Mouse (Mus musculus): ENCODE data around the gene Cox4i2. TPM values are rescaled to one million over a fixed set of nuclear protein-coding genes. Genes with fewer than 3 reads are reported as not detected.

The Cox4i2 gene
- polyA plus RNA-seq, 1 experiment, result 0.32 TPM

- H3K4me3 ChIP-seq (ENCODE audit: control insufficient read depth, low read depth, low read length), result peak overlapping the region; percentile 90
- peaks cover 4% of the 10 kb centered on the region; the same call in 1 of the 2 replicates for H3K36me3 ChIP-seq (ENCODE audit: control insufficient read depth, insufficient read depth, low read length)
- TF ChIP-seq CTCF (IDR thresholded peaks at IDR 0.05; ENCODE audit: control insufficient read depth, insufficient read depth, insufficient replicate concordance, low read depth, low read length) (no peak), POLR2A (IDR thresholded peaks at IDR 0.05; ENCODE audit: control insufficient read depth, low read depth, low read length) (no peak)
- no peaks in the 10 kb centered on the region for H3K27me3 ChIP-seq (ENCODE audit: control insufficient read depth, insufficient read depth, low read length)
- peak overlapping the region; percentile 55 for H3K27ac ChIP-seq (ENCODE audit: control insufficient read depth, insufficient read depth, low read depth, low read length)
- H3K4me1 ChIP-seq (ENCODE audit: control insufficient read depth, insufficient read depth, low read length), result peaks cover 19% of the 10 kb centered on the region
Measured at GRCm38 (mm10) chr2:152781031-152781711, 27.2 kb downstream of the Cox4i2 start.

GRCm38 (mm10) chr2:152782656-152783055 is 28.7 kb downstream of the Cox4i2 start:
- Histone ChIP-seq H3K36me3 (ENCODE audit: control insufficient read depth, insufficient read depth, low read length) (peaks cover 4% of the 10 kb centered on the region; the same call in 1 of the 2 replicates), H3K4me3 (ENCODE audit: control insufficient read depth, low read depth, low read length) (no peak overlapping the region), H3K27ac (ENCODE audit: control insufficient read depth, insufficient read depth, low read depth, low read length) (no peak overlapping the region), H3K27me3 (ENCODE audit: control insufficient read depth, insufficient read depth, low read length) (no peaks in the 10 kb centered on the region), H3K4me1 (ENCODE audit: control insufficient read depth, insufficient read depth, low read length) (peaks cover 19% of the 10 kb centered on the region)
- no peak for TF ChIP-seq CTCF (IDR thresholded peaks at IDR 0.05; ENCODE audit: control insufficient read depth, insufficient read depth, insufficient replicate concordance, low read depth, low read length)
- no peak for TF ChIP-seq POLR2A (IDR thresholded peaks at IDR 0.05; ENCODE audit: control insufficient read depth, low read depth, low read length)

GRCm38 (mm10) chr2:152783241-152783640 is 29.3 kb downstream of the Cox4i2 start:
- H3K27ac ChIP-seq (ENCODE audit: control insufficient read depth, insufficient read depth, low read depth, low read length), result no peak overlapping the region
- no peaks in the 10 kb centered on the region for H3K27me3 ChIP-seq (ENCODE audit: control insufficient read depth, insufficient read depth, low read length)
- H3K4me1 ChIP-seq (ENCODE audit: control insufficient read depth, insufficient read depth, low read length), result peaks cover 19% of the 10 kb centered on the region
- H3K36me3 ChIP-seq (ENCODE audit: control insufficient read depth, insufficient read depth, low read length), result peaks cover 4% of the 10 kb centered on the region; the same call in 1 of the 2 replicates
- H3K4me3 ChIP-seq (ENCODE audit: control insufficient read depth, low read depth, low read length), result no peak overlapping the region
- no peak for TF ChIP-seq CTCF (IDR thresholded peaks at IDR 0.05; ENCODE audit: control insufficient read depth, insufficient read depth, insufficient replicate concordance, low read depth, low read length)
- no peak for TF ChIP-seq POLR2A (IDR thresholded peaks at IDR 0.05; ENCODE audit: control insufficient read depth, low read depth, low read length)

GRCm38 (mm10) chr2:152784640-152785039 is 30.7 kb downstream of the Cox4i2 start:
- Histone ChIP-seq H3K36me3 (ENCODE audit: control insufficient read depth, insufficient read depth, low read length) (peaks cover 4% of the 10 kb centered on the region; the same call in 1 of the 2 replicates), H3K4me1 (ENCODE audit: control insufficient read depth, insufficient read depth, low read length) (peaks cover 21% of the 10 kb centered on the region), H3K27me3 (ENCODE audit: control insufficient read depth, insufficient read depth, low read length) (no peaks in the 10 kb centered on the region), H3K27ac (ENCODE audit: control insufficient read depth, insufficient read depth, low read depth, low read length) (peak overlapping the region; percentile 70), H3K4me3 (ENCODE audit: control insufficient read depth, low read depth, low read length) (no peak overlapping the region)
- TF ChIP-seq POLR2A (IDR thresholded peaks at IDR 0.05; ENCODE audit: control insufficient read depth, low read depth, low read length), result no peak
- TF ChIP-seq CTCF (IDR thresholded peaks at IDR 0.05; ENCODE audit: control insufficient read depth, insufficient read depth, insufficient replicate concordance, low read depth, low read length), result no peak

GRCm38 (mm10) chr2:152785446-152786350 is 31.7 kb downstream of the Cox4i2 start:
- no peak; the same call in 1 of the 2 replicates for TF ChIP-seq POLR2A (IDR thresholded peaks at IDR 0.05; ENCODE audit: control insufficient read depth, low read depth, low read length)
- no peak for TF ChIP-seq CTCF (IDR thresholded peaks at IDR 0.05; ENCODE audit: control insufficient read depth, insufficient read depth, insufficient replicate concordance, low read depth, low read length)
- no peak overlapping the region for H3K4me3 ChIP-seq (ENCODE audit: control insufficient read depth, low read depth, low read length)
- H3K36me3 ChIP-seq (ENCODE audit: control insufficient read depth, insufficient read depth, low read length), result peaks cover 1% of the 10 kb centered on the region; the same call in 1 of the 2 replicates
- H3K27ac ChIP-seq (ENCODE audit: control insufficient read depth, insufficient read depth, low read depth, low read length), result peak overlapping the region; percentile 70
- peaks cover 18% of the 10 kb centered on the region for H3K4me1 ChIP-seq (ENCODE audit: control insufficient read depth, insufficient read depth, low read length)
- H3K27me3 ChIP-seq (ENCODE audit: control insufficient read depth, insufficient read depth, low read length), result no peaks in the 10 kb centered on the region

- Histone ChIP-seq H3K27ac (ENCODE audit: control insufficient read depth, insufficient read depth, low read depth, low read length) (no peak overlapping the region), H3K27me3 (ENCODE audit: control insufficient read depth, insufficient read depth, low read length) (no peaks in the 10 kb centered on the region), H3K4me1 (ENCODE audit: control insufficient read depth, insufficient read depth, low read length) (peaks cover 6% of the 10 kb centered on the region), H3K4me3 (ENCODE audit: control insufficient read depth, low read depth, low read length) (no peak overlapping the region), H3K36me3 (ENCODE audit: control insufficient read depth, insufficient read depth, low read length) (no peaks in the 10 kb centered on the region; the same call in 1 of the 2 replicates)
- no peak for TF ChIP-seq POLR2A (IDR thresholded peaks at IDR 0.05; ENCODE audit: control insufficient read depth, low read depth, low read length)
- TF ChIP-seq CTCF (IDR thresholded peaks at IDR 0.05; ENCODE audit: control insufficient read depth, insufficient read depth, insufficient replicate concordance, low read depth, low read length), result no peak
Measured at GRCm38 (mm10) chr2:152787136-152787535, 33.2 kb downstream of the Cox4i2 start.

- H3K27ac ChIP-seq (ENCODE audit: control insufficient read depth, insufficient read depth, low read depth, low read length), result no peak overlapping the region
- peaks cover 6% of the 10 kb centered on the region for H3K4me1 ChIP-seq (ENCODE audit: control insufficient read depth, insufficient read depth, low read length)
- no peak overlapping the region for H3K4me3 ChIP-seq (ENCODE audit: control insufficient read depth, low read depth, low read length)
- H3K27me3 ChIP-seq (ENCODE audit: control insufficient read depth, insufficient read depth, low read length), result no peaks in the 10 kb centered on the region
- TF ChIP-seq POLR2A (IDR thresholded peaks at IDR 0.05; ENCODE audit: control insufficient read depth, low read depth, low read length), result no peak
- no peak for TF ChIP-seq CTCF (IDR thresholded peaks at IDR 0.05; ENCODE audit: control insufficient read depth, insufficient read depth, insufficient replicate concordance, low read depth, low read length)
- peaks cover 1% of the 10 kb centered on the region; the same call in 1 of the 2 replicates for H3K36me3 ChIP-seq (ENCODE audit: control insufficient read depth, insufficient read depth, low read length)
Measured at GRCm38 (mm10) chr2:152787543-152787942, 33.6 kb downstream of the Cox4i2 start.
